Mouse (Mus musculus) spleen, embryonic (tissue): ENCODE measurements around the gene Pck2.

Experiments
- CTCF ChIA-PET: fragments of 350-600 bp; sonication (Branson Sonifier 250); formaldehyde crosslinking; loops from one replicate; lab custom pipeline; 2022; lab: Charles Lee

Pck2 gene

GRCm38 (mm10) chr14:55592226-55592625 lies 52.2 kb downstream of the Pck2 start:
- CTCF ChIA-PET, result no interaction called here

GRCm38 (mm10) chr14:55596036-55596690 lies 56.1 kb downstream of the Pck2 start:
- CTCF ChIA-PET, result no interaction called here

- CTCF ChIA-PET, result no interaction called here
Measured at GRCm38 (mm10) chr14:55598521-55599390, 58.7 kb downstream of the Pck2 start.
